Mouse (Mus musculus) heart, embryonic 10.5 days (tissue): ENCODE results near the gene Gm15091. TPM values are rescaled to one million over a fixed set of nuclear protein-coding genes. Genes with fewer than 3 reads are reported as not detected.
"Not testable (repeated sequence)": the region's sequence is repeated elsewhere in the genome, so short reads cannot be mapped to it uniquely, and the experiment has no call there.

ENCODE experiments used
- DNase-seq: peaks from one replicate; pipeline ENCODE4 v3.0.0-alpha.2; 2017; ENCODE audit warnings: low spot score
- H3K27ac ChIP-seq: fragments of 300-500 bp; sonication (generic); 2 replicates; pipeline ENCODE4 v1.5.1; 2016; ENCODE audit warnings: mild to moderate bottlenecking
- H3K27me3 ChIP-seq: fragments of 300-500 bp; sonication (generic); 2 replicates; pipeline ENCODE4 v1.6.1; 2016; ENCODE audit warnings: mild to moderate bottlenecking; ENCODE audit not compliant: poor library complexity, insufficient read depth, severe bottlenecking
- H3K36me3 ChIP-seq: fragments of 300-500 bp; sonication (generic); 2 replicates; pipeline ENCODE4 v1.6.1; 2016; ENCODE audit warnings: mild to moderate bottlenecking, moderate library complexity
- H3K4me1 ChIP-seq: fragments of 300-500 bp; sonication (generic); 2 replicates; pipeline ENCODE4 v1.6.1; 2016; ENCODE audit warnings: mild to moderate bottlenecking
- H3K4me3 ChIP-seq: fragments of 300-500 bp; sonication (generic); 2 replicates; pipeline ENCODE4 v1.5.1; 2016; ENCODE audit warnings: mild to moderate bottlenecking, moderate library complexity
- H3K9me3 ChIP-seq: fragments of 300-500 bp; sonication (generic); 2 replicates; pipeline ENCODE4 v1.6.1; 2016; ENCODE audit warnings: mild to moderate bottlenecking, moderate library complexity
- WGBS: fragments of 180-500 bp; shearing (Covaris S2); methylation state at CpG from one replicate; pipeline ENCODE4 v1.1.7; 2016; 5-methylcytosine and 5-hydroxymethylcytosine counted together
- polyA plus RNA-seq: library from polyadenylated mRNA; unstranded; fragments of >200 nt; fragmentation: Nextera tagmentation; extraction: Ambion mirVana; gene quantifications from 2 replicates; pipeline ENCODE4 v1.2.1, GENCODE M21; 2016

Gm15091 gene
- polyA plus RNA-seq, result not detected in 2 replicates

DNA sequence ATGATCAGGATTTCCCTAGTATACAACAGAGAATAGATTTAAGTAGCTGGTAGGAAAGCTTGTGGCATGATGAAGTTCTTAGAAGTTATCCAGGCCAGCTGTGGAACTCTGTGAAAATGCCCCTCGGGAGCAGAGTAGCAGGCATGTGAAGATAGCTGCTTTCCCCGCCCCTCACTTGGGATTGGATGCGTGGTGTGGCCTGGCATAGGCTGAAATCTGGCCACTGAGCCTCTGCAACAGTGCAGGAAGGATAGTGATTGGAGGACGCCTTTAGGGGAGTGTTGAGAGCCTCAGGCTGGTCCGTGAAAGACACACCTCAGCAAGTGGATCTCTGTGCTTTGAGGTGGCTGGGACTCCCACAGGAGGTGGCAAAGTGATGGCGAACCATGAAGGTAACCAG lies at the start of gene Gm15091:
Gene Gm15091, plus strand, starts transcription at position 301 of the 400 bp plus-strand sequence.
- not testable (repeated sequence) for DNase-seq
- WGBS, result 68% methylated on average over 5 of the region's 6 CpGs

More for the DNA sequence above, at the start of gene Gm15091:
- H3K9me3 ChIP-seq, H3K27ac ChIP-seq, H3K27me3 ChIP-seq, H3K4me3 ChIP-seq, H3K36me3 ChIP-seq, H3K4me1 ChIP-seq: not testable (repeated sequence)

Other genes starting within 250 kb of the Gm15091 start
- not detected in 2 replicates for gene Gm15097, start 157.2 kb upstream of the Gm15091 start, polyA plus RNA-seq